Mouse (Mus musculus) heart, embryonic 13.5 days (tissue): ENCODE measurements around the gene Gm6993. TPM values are rescaled to one million over a fixed set of nuclear protein-coding genes. Genes with fewer than 3 reads are reported as not detected.

ENCODE experiments used
- ATAC-seq: fragments of 200-750 bp; cut with Nextera tagmentation; 2 replicates; pipeline ENCODE4 v1.8.0; 2017; ENCODE audit warnings: moderate TSS enrichment; ENCODE audit not compliant: insufficient number of reproducible peaks, low FRiP score, low TSS enrichment; ENCODE audit errors: extremely low read depth
- H3K27ac ChIP-seq: fragments of 300-500 bp; sonication (generic); replicated peaks from 2 replicates; pipeline ENCODE4 v1.5.1; 2015; ENCODE audit warnings: moderate library complexity, mild to moderate bottlenecking, inconsistent platforms
- H3K27me3 ChIP-seq: fragments of 300-500 bp; sonication (generic); replicated peaks from 2 replicates; pipeline ENCODE4 v1.6.1; 2015; ENCODE audit warnings: mild to moderate bottlenecking, inconsistent platforms
- H3K36me3 ChIP-seq: fragments of 300-500 bp; sonication (generic); 2 replicates; pipeline ENCODE4 v1.6.1; 2015; ENCODE audit warnings: mild to moderate bottlenecking, inconsistent platforms
- H3K4me1 ChIP-seq: fragments of 300-500 bp; sonication (generic); 2 replicates; pipeline ENCODE4 v1.6.1; 2015; ENCODE audit warnings: inconsistent platforms
- H3K4me2 ChIP-seq: fragments of 300-500 bp; sonication (generic); 2 replicates; pipeline ENCODE4 v1.6.1; 2015; ENCODE audit warnings: inconsistent platforms, mild to moderate bottlenecking, moderate library complexity
- H3K4me3 ChIP-seq: fragments of 300-500 bp; sonication (generic); 2 replicates; pipeline ENCODE4 v1.5.1; 2015; ENCODE audit warnings: moderate library complexity, mild to moderate bottlenecking, inconsistent platforms
- H3K9ac ChIP-seq: fragments of 300-500 bp; sonication (generic); 2 replicates; pipeline ENCODE4 v1.6.1; 2015; ENCODE audit warnings: inconsistent platforms, mild to moderate bottlenecking, moderate library complexity
- H3K9me3 ChIP-seq: fragments of 300-500 bp; sonication (generic); 2 replicates; pipeline ENCODE4 v1.6.1; 2016; ENCODE audit warnings: inconsistent platforms
- WGBS: fragments of 180-500 bp; shearing (Covaris S2); methylation state at CpG from one replicate; pipeline ENCODE4 v1.1.7; 2015; ENCODE audit warnings: mixed read lengths; 5-methylcytosine and 5-hydroxymethylcytosine counted together
- polyA plus RNA-seq: library from polyadenylated mRNA; unstranded; fragments of >200 nt; fragmentation: Nextera tagmentation; extraction: Ambion mirVana; gene quantifications from 2 replicates; pipeline ENCODE4 v1.2.1, GENCODE M21; 2015

The Gm6993 gene
- polyA plus RNA-seq, 1 experiment from 2014 or later = not detected

GRCm38 (mm10) chr12:31241595-31242342, 1.2 kb downstream of the Gm6993 start:
- Histone ChIP-seq H3K9ac (no peak overlapping the region), H3K4me3 (no peak overlapping the region), H3K9me3 (no peaks in the 10 kb centered on the region), H3K27ac (no peak overlapping the region), H3K4me2 (no peak overlapping the region), H3K27me3 (no peaks in the 10 kb centered on the region), H3K4me1 (peaks cover 26% of the 10 kb centered on the region), H3K36me3 (no peaks in the 10 kb centered on the region)
- 68% methylated on average over 6 of the region's 6 CpGs for WGBS
- ATAC-seq = no peak

- Histone ChIP-seq H3K27ac (no peak overlapping the region), H3K4me2 (no peak overlapping the region), H3K27me3 (no peaks in the 10 kb centered on the region), H3K4me1 (peaks cover 30% of the 10 kb centered on the region), H3K9ac (no peak overlapping the region), H3K4me3 (no peak overlapping the region), H3K9me3 (no peaks in the 10 kb centered on the region), H3K36me3 (no peaks in the 10 kb centered on the region)
- 55% methylated on average over 2 of the region's 2 CpGs for WGBS
- ATAC-seq = no peak
These were observed 3.4 kb downstream of the Gm6993 start for GRCm38 (mm10) chr12:31244001-31244400.

DNA sequence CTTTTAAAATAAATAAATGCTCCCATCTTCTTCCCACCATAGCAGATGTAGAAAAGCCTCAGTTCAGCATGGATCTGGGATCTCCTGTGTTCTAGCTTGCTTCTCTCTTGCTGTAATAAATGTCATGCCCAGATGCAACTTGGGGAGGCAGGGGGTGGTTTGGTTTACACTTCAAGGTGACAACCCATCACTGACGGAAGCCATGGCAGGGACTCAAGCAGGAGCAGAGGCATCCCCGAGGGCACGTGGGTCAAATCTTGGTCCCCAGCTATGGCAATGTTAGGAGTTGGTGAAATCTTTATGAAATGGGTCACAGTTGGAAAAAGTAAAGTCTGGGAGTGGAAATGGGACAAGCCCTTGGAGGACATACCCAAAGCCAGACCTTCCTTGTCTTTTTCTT, 4.1 kb downstream of the Gm6993 start:
- Histone ChIP-seq H3K27ac (no peak overlapping the region), H3K4me1 (peaks cover 30% of the 10 kb centered on the region), H3K4me3 (no peak overlapping the region), H3K9ac (no peak overlapping the region), H3K27me3 (no peaks in the 10 kb centered on the region), H3K9me3 (no peaks in the 10 kb centered on the region), H3K36me3 (no peaks in the 10 kb centered on the region), H3K4me2 (no peak overlapping the region)
- ATAC-seq = no peak
- 77% methylated on average over 3 of the region's 3 CpGs for WGBS

- Histone ChIP-seq H3K4me3 (no peak overlapping the region), H3K27ac (no peak overlapping the region), H3K4me1 (peaks cover 25% of the 10 kb centered on the region), H3K4me2 (no peak overlapping the region), H3K27me3 (no peaks in the 10 kb centered on the region), H3K36me3 (no peaks in the 10 kb centered on the region), H3K9me3 (no peaks in the 10 kb centered on the region), H3K9ac (peak overlapping the region; percentile 37; the same call in 1 of the 2 replicates)
- ATAC-seq = no peak
- 48% methylated on average over 3 of the region's 3 CpGs for WGBS
These were observed 5.6 kb downstream of the Gm6993 start for GRCm38 (mm10) chr12:31246153-31246552.

DNA sequence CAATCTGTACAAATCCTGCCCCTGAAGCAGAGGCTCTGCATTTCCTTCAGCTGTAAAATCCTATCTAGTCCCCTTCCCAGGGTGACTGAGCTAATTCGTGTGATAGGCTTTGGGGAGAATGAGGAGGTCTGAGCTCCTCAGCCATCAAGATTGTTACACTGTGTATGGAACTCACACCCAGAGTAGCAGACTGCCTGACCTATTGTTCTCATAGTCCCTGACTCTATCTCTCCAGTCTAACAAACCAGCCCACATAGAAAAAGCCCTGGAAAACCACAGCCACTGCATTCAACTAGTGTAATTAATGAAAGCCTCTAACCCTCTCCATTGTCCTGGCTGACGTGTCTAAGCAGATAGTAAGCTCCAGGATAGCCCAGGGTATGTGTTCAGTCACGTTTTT, 6.0 kb downstream of the Gm6993 start:
- peak overlapping the region; percentile 37; the same call in 1 of the 2 replicates for H3K9ac ChIP-seq
- H3K4me3 ChIP-seq = no peak overlapping the region
- H3K4me2 ChIP-seq = no peak overlapping the region
- H3K4me1 ChIP-seq = peaks cover 25% of the 10 kb centered on the region
- WGBS = 41% methylated on average over 3 of the region's 3 CpGs
- H3K27ac ChIP-seq = no peak overlapping the region
- H3K9me3 ChIP-seq = no peaks in the 10 kb centered on the region
- H3K36me3 ChIP-seq = no peaks in the 10 kb centered on the region
- no peak for ATAC-seq
- H3K27me3 ChIP-seq = no peaks in the 10 kb centered on the region

DNA sequence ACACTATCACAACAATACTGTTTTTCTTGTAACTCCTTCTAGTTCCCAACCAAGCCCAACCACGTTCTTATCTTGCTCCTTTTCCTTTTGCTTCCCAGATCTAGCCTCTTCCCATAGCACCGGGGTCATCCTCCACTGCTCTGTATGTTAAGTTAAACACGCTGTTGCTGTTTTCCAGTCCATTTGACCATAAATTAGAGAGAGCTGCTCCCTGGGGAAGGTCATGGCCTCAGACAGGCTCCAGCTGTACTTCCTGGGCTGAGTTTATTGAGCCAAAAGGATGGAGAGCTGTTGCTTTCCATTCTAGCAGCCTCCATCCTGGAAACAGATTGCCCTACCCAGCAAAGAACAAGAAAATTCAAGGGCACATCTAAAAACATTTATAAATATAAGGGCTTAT, 7.6 kb downstream of the Gm6993 start:
- no peak overlapping the region for H3K27ac ChIP-seq
- no peaks in the 10 kb centered on the region for H3K9me3 ChIP-seq
- H3K4me2 ChIP-seq = no peak overlapping the region
- H3K9ac ChIP-seq = no peak overlapping the region
- no peaks in the 10 kb centered on the region for H3K36me3 ChIP-seq
- no peak overlapping the region for H3K4me3 ChIP-seq
- peaks cover 36% of the 10 kb centered on the region for H3K4me1 ChIP-seq
- ATAC-seq = no peak
- no peaks in the 10 kb centered on the region for H3K27me3 ChIP-seq
- whole genome bisulfite sequencing = 33% methylated on average over 3 of the region's 3 CpGs

DNA sequence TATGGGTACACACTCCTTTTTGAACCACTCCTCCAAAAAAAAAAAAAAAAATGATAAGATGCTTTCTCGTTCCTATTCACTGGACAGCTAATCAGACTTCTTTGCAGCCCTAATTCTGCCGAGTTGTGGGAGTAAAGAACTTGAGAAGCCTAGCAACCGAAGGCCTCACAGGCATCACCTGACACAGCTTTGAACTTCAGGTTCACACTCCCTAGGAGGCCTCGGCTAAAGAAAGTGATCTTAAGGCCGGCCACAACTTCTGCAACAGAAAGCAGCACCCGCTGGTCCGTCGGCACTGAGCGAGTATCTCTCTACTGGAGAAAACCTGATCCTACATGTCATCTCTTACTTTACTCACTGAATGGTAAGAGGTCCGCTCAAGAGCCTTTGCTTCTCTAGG, 8.1 kb downstream of the Gm6993 start:
- H3K4me2 ChIP-seq = peak overlapping the region; percentile 11; the same call in 1 of the 2 replicates
- no peak overlapping the region for H3K4me3 ChIP-seq

DNA sequence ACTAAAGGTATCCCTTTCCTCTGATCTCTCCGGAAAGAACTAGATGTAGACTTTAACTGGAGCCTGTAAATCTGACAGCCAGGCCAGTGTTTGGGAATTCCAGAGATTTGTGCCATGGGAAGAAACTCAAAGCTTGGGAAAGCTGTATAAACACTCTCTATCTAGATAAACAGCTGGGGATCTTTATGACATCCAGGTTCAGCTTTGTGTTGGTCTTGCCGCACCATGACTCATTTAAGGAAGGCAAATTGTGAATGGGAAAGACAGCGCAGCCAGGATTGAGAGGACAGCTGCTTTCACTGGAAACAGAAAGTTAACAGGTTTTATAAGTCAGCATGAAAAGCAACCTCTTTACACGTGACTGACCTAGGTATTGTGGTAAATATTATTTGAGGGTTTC, 11.7 kb downstream of the Gm6993 start:
- no peak for ATAC-seq
- Histone ChIP-seq H3K27me3 (no peaks in the 10 kb centered on the region), H3K4me1 (peaks cover 33% of the 10 kb centered on the region), H3K36me3 (no peaks in the 10 kb centered on the region), H3K4me2 (no peak overlapping the region), H3K4me3 (no peak overlapping the region), H3K9ac (no peak overlapping the region), H3K27ac (no peak overlapping the region), H3K9me3 (no peaks in the 10 kb centered on the region)
- 44% methylated on average over 4 of the region's 4 CpGs for WGBS

More for the DNA sequence above, 8.1 kb downstream of the Gm6993 start:
- H3K27me3 ChIP-seq = no peaks in the 10 kb centered on the region
- 0 out of 2 replicates have a peak overlapping the region, but pooled peaks have one; percentile 8 for H3K27ac ChIP-seq
- 17% methylated on average over 10 of the region's 10 CpGs for WGBS
- peak overlapping the region; percentile 40; the same call in 1 of the 2 replicates for H3K9ac ChIP-seq
- H3K36me3 ChIP-seq = no peaks in the 10 kb centered on the region
- ATAC-seq = no peak
- peaks cover 36% of the 10 kb centered on the region for H3K4me1 ChIP-seq
- no peaks in the 10 kb centered on the region for H3K9me3 ChIP-seq

DNA sequence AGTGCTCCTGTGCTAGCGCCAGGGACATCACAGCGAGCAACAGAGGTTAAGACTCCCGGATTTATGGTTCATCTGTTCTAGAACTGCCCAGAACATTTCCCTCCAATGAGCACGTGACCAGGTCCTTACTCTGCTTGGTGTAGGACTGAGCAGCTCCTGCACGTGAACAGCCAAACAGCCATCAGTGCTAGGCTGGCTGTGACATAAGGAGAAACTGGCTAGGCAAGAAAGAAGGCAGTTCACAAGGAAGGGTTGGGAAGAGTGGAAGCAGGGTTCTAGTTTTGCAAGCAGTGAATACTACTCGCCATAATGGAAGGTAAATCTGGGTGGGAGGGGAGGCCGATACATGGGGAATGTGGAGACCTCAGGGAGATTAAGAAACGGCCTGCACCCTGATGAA, 14.4 kb downstream of the Gm6993 start:
- H3K36me3 ChIP-seq = no peaks in the 10 kb centered on the region
- ATAC-seq = no peak
- H3K9ac ChIP-seq = no peak overlapping the region
- H3K4me2 ChIP-seq = no peak overlapping the region
- no peaks in the 10 kb centered on the region for H3K9me3 ChIP-seq
- H3K4me1 ChIP-seq = peaks cover 17% of the 10 kb centered on the region
- H3K4me3 ChIP-seq = no peak overlapping the region
- H3K27me3 ChIP-seq = no peaks in the 10 kb centered on the region
- 66% methylated on average over 8 of the region's 8 CpGs for WGBS
- H3K27ac ChIP-seq = no peak overlapping the region

DNA sequence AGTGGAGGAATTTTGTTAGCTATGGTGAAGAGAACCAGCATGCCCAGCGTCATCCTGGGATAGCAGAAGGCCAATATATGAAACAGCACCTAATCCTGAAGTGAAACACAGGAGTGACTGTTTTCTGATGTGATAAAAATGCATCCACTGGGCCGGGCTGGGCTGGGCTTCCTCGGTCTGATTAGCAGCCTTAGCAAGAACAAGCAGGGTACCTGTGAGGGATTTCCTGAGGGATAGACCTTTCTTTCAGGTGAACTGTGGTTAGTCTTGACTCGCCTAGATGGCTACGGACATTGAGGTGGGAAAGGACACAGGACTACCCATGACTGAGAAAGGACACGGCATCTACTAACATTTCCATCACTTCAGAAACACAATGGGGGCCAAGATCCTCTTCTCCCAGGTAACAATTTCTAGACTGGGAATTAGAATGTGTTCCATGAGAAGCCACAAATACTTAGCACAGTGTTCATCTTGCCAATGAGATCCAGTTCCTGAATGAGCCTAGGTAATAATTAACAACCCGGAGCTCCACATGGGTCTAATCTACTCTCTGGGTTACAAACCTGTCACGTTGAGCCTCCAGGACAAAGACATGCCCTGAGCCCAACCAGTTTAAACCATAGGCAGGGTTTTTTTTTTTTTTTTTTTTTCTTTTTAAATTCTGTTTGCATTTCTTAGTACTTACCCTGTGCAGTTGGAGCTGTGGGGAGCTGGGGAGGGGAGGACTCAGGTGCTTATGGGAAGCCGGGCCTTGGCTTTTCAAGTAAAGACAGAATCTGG, 15.7 kb downstream of the Gm6993 start:
- Histone ChIP-seq H3K36me3 (no peaks in the 10 kb centered on the region), H3K4me1 (peaks cover 18% of the 10 kb centered on the region), H3K9ac (no peak overlapping the region), H3K4me3 (no peak overlapping the region), H3K27me3 (no peaks in the 10 kb centered on the region), H3K27ac (no peak overlapping the region), H3K4me2 (no peak overlapping the region), H3K9me3 (no peaks in the 10 kb centered on the region)
- ATAC-seq = no peak
- WGBS = 64% methylated on average over 9 of the region's 9 CpGs

- WGBS = 25% methylated on average over 3 of the region's 3 CpGs
- Histone ChIP-seq H3K9me3 (no peaks in the 10 kb centered on the region), H3K9ac (peak overlapping the region; percentile 29; the same call in 1 of the 2 replicates), H3K27me3 (no peaks in the 10 kb centered on the region), H3K4me2 (peak overlapping the region; percentile 17), H3K27ac (peak overlapping the region; percentile 76), H3K4me3 (no peak overlapping the region), H3K36me3 (peaks cover 1% of the 10 kb centered on the region), H3K4me1 (peaks cover 44% of the 10 kb centered on the region)
- ATAC-seq = no peak
These were observed 21.3 kb downstream of the Gm6993 start for GRCm38 (mm10) chr12:31261882-31262281.
